Mouse (Mus musculus): Measurements from ENCODE around the gene Cyp39a1. TPM values are rescaled to one million over a fixed set of nuclear protein-coding genes. Genes with fewer than 3 reads are reported as not detected.

Gene Cyp39a1
- polyA plus RNA-seq, 1 experiment from 2014 or later: 43.2 TPM

- H3K4me2 ChIP-seq: no peak overlapping the region
- H3K4me3 ChIP-seq: no peak overlapping the region
- no peaks in the 10 kb centered on the region for H3K4me1 ChIP-seq
- no peak overlapping the region for H3K27ac ChIP-seq
- no peaks in the 10 kb centered on the region for H3K27me3 ChIP-seq
- WGBS: 75% methylated on average over 9 of the region's 9 CpGs
- H3K36me3 ChIP-seq: peaks cover 47% of the 10 kb centered on the region
- H3K9me3 ChIP-seq: no peaks in the 10 kb centered on the region
- no peak for ATAC-seq (ENCODE audit: borderline replicate concordance, extremely low read depth, low FRiP score, low TSS enrichment)
- H3K9ac ChIP-seq: no peak overlapping the region
These were observed 22.4 kb downstream of the Cyp39a1 start for GRCm38 (mm10) chr17:43689591-43689990.

GRCm38 (mm10) chr17:43698997-43699649 lies 31.9 kb downstream of the Cyp39a1 start:
- no peak overlapping the region for H3K4me2 ChIP-seq
- H3K36me3 ChIP-seq: peaks cover 10% of the 10 kb centered on the region; the same call in 1 of the 2 replicates
- no peak overlapping the region for H3K27ac ChIP-seq
- H3K9ac ChIP-seq: no peak overlapping the region
- no peaks in the 10 kb centered on the region for H3K27me3 ChIP-seq
- H3K4me3 ChIP-seq: no peak overlapping the region
- no peaks in the 10 kb centered on the region for H3K9me3 ChIP-seq
- WGBS: 37% methylated on average over 14 of the region's 14 CpGs
- no peak for ATAC-seq (ENCODE audit: borderline replicate concordance, extremely low read depth, low FRiP score, low TSS enrichment)
- 0 out of 2 replicates have a peak, but pooled peaks cover 4% of the 10 kb centered on the region for H3K4me1 ChIP-seq

- Histone ChIP-seq H3K9ac (no peak overlapping the region), H3K4me3 (no peak overlapping the region), H3K27ac (no peak overlapping the region), H3K9me3 (no peaks in the 10 kb centered on the region), H3K36me3 (0 out of 2 replicates have a peak, but pooled peaks cover 1% of the 10 kb centered on the region), H3K27me3 (no peaks in the 10 kb centered on the region), H3K4me1 (0 out of 2 replicates have a peak, but pooled peaks cover 4% of the 10 kb centered on the region), H3K4me2 (no peak overlapping the region)
- 69% methylated on average over 6 of the region's 6 CpGs for WGBS
- no peak for ATAC-seq (ENCODE audit: borderline replicate concordance, extremely low read depth, low FRiP score, low TSS enrichment)
These were observed 33.8 kb downstream of the Cyp39a1 start for GRCm38 (mm10) chr17:43701060-43701459.

- no peaks in the 10 kb centered on the region for H3K9me3 ChIP-seq
- 87% methylated on average over 12 of the region's 12 CpGs for WGBS
- ATAC-seq (ENCODE audit: borderline replicate concordance, extremely low read depth, low FRiP score, low TSS enrichment): no peak
- H3K36me3 ChIP-seq: 0 out of 2 replicates have a peak, but pooled peaks cover 7% of the 10 kb centered on the region
- H3K9ac ChIP-seq: no peak overlapping the region
- no peaks in the 10 kb centered on the region for H3K4me1 ChIP-seq
- H3K27me3 ChIP-seq: no peaks in the 10 kb centered on the region
- no peak overlapping the region for H3K27ac ChIP-seq
- H3K4me2 ChIP-seq: no peak overlapping the region
- H3K4me3 ChIP-seq: no peak overlapping the region
These were observed 37.1 kb downstream of the Cyp39a1 start for GRCm38 (mm10) chr17:43704216-43704930.

- H3K4me2 ChIP-seq: no peak overlapping the region
- H3K4me3 ChIP-seq: no peak overlapping the region
- H3K9me3 ChIP-seq: no peaks in the 10 kb centered on the region
- H3K27me3 ChIP-seq: no peaks in the 10 kb centered on the region
- H3K9ac ChIP-seq: no peak overlapping the region
- ATAC-seq (ENCODE audit: borderline replicate concordance, extremely low read depth, low FRiP score, low TSS enrichment): no peak
- no peak overlapping the region for H3K27ac ChIP-seq
- 0 out of 2 replicates have a peak, but pooled peaks cover 7% of the 10 kb centered on the region for H3K36me3 ChIP-seq
- H3K4me1 ChIP-seq: no peaks in the 10 kb centered on the region
- 90% methylated on average over 3 of the region's 3 CpGs for WGBS
These were observed 39.5 kb downstream of the Cyp39a1 start for GRCm38 (mm10) chr17:43706749-43707148.

GRCm38 (mm10) chr17:43707254-43707653 lies 40.0 kb downstream of the Cyp39a1 start:
- Histone ChIP-seq H3K4me3 (no peak overlapping the region), H3K9ac (no peak overlapping the region), H3K27ac (no peak overlapping the region), H3K9me3 (no peaks in the 10 kb centered on the region), H3K4me1 (no peaks in the 10 kb centered on the region), H3K36me3 (0 out of 2 replicates have a peak, but pooled peaks cover 7% of the 10 kb centered on the region), H3K4me2 (no peak overlapping the region), H3K27me3 (no peaks in the 10 kb centered on the region)
- WGBS: 78% methylated on average over 3 of the region's 3 CpGs
- no peak for ATAC-seq (ENCODE audit: borderline replicate concordance, extremely low read depth, low FRiP score, low TSS enrichment)

GRCm38 (mm10) chr17:43711557-43712352 lies 44.5 kb downstream of the Cyp39a1 start:
- WGBS: 77% methylated on average over 7 of the region's 7 CpGs
- no peak overlapping the region for H3K4me2 ChIP-seq
- no peaks in the 10 kb centered on the region for H3K27me3 ChIP-seq
- no peak for ATAC-seq (ENCODE audit: borderline replicate concordance, extremely low read depth, low FRiP score, low TSS enrichment)
- 0 out of 2 replicates have a peak, but pooled peaks cover 4% of the 10 kb centered on the region for H3K36me3 ChIP-seq
- 0 out of 2 replicates have a peak, but pooled peaks cover 3% of the 10 kb centered on the region for H3K4me1 ChIP-seq
- H3K9ac ChIP-seq: no peak overlapping the region
- H3K27ac ChIP-seq: no peak overlapping the region
- H3K4me3 ChIP-seq: no peak overlapping the region
- no peaks in the 10 kb centered on the region for H3K9me3 ChIP-seq

GRCm38 (mm10) chr17:43714191-43714590 lies 47.0 kb downstream of the Cyp39a1 start:
- Histone ChIP-seq H3K27ac (no peak overlapping the region), H3K36me3 (no peaks in the 10 kb centered on the region), H3K4me3 (no peak overlapping the region), H3K9ac (no peak overlapping the region), H3K9me3 (no peaks in the 10 kb centered on the region), H3K4me2 (no peak overlapping the region), H3K27me3 (no peaks in the 10 kb centered on the region), H3K4me1 (0 out of 2 replicates have a peak, but pooled peaks cover 3% of the 10 kb centered on the region)
- no peak for ATAC-seq (ENCODE audit: borderline replicate concordance, extremely low read depth, low FRiP score, low TSS enrichment)
- WGBS: 28% methylated on average over 3 of the region's 3 CpGs

GRCm38 (mm10) chr17:43716601-43717000 lies 49.4 kb downstream of the Cyp39a1 start:
- Histone ChIP-seq H3K36me3 (no peaks in the 10 kb centered on the region), H3K4me3 (no peak overlapping the region), H3K4me2 (no peak overlapping the region), H3K27me3 (no peaks in the 10 kb centered on the region), H3K4me1 (0 out of 2 replicates have a peak, but pooled peaks cover 7% of the 10 kb centered on the region), H3K9me3 (no peaks in the 10 kb centered on the region), H3K27ac (no peak overlapping the region), H3K9ac (no peak overlapping the region)
- WGBS: 74% methylated on average over 7 of the region's 7 CpGs
- no peak for ATAC-seq (ENCODE audit: borderline replicate concordance, extremely low read depth, low FRiP score, low TSS enrichment)

- Histone ChIP-seq H3K9me3 (no peaks in the 10 kb centered on the region), H3K27me3 (no peaks in the 10 kb centered on the region), H3K4me2 (no peak overlapping the region), H3K4me1 (0 out of 2 replicates have a peak, but pooled peaks cover 4% of the 10 kb centered on the region), H3K36me3 (peaks cover under 1% of the 10 kb centered on the region; the same call in 1 of the 2 replicates), H3K4me3 (no peak overlapping the region), H3K9ac (no peak overlapping the region), H3K27ac (no peak overlapping the region; the same call in 1 of the 2 replicates)
- 63% methylated on average over 3 of the region's 3 CpGs for WGBS
- ATAC-seq (ENCODE audit: borderline replicate concordance, extremely low read depth, low FRiP score, low TSS enrichment): no peak; the same call in 1 of the 2 replicates
These were observed 52.2 kb downstream of the Cyp39a1 start for GRCm38 (mm10) chr17:43719401-43719800.

GRCm38 (mm10) chr17:43724480-43724879 lies 57.3 kb downstream of the Cyp39a1 start:
- ATAC-seq (ENCODE audit: borderline replicate concordance, extremely low read depth, low FRiP score, low TSS enrichment): no peak
- H3K36me3 ChIP-seq: peaks cover 6% of the 10 kb centered on the region; the same call in 1 of the 2 replicates
- no peaks in the 10 kb centered on the region for H3K27me3 ChIP-seq
- H3K4me2 ChIP-seq: no peak overlapping the region
- H3K27ac ChIP-seq: no peak overlapping the region
- H3K4me3 ChIP-seq: no peak overlapping the region
- H3K9ac ChIP-seq: no peak overlapping the region
- no peaks in the 10 kb centered on the region for H3K9me3 ChIP-seq
- H3K4me1 ChIP-seq: 0 out of 2 replicates have a peak, but pooled peaks cover 3% of the 10 kb centered on the region
- 94% methylated on average over 2 of the region's 2 CpGs for WGBS
